Mouse (Mus musculus) cerebellum, adult 2 months (tissue): ENCODE measurements around the gene Ccdc175. TPM values are rescaled to one million over a fixed set of nuclear protein-coding genes. Genes with fewer than 3 reads are reported as not detected.

Experiments used
- DNase-seq, 2 experiments: peaks; one replicate each; pipeline ENCODE4 v3.0.0; 2021
- H3K27ac ChIP-seq: fragments of 200-500 bp; 2 replicates; pipeline ENCODE4 v1.5.1; 2012; ENCODE audit warnings: low read length, control low read depth, inconsistent platforms; ENCODE audit not compliant: insufficient read depth
- H3K27me3 ChIP-seq: fragments of 200-500 bp; 2 replicates; pipeline ENCODE4 v1.6.1; 2012; ENCODE audit warnings: inconsistent platforms, mild to moderate bottlenecking, low read length, moderate library complexity; ENCODE audit not compliant: control insufficient read depth, insufficient read depth
- H3K4me1 ChIP-seq: fragments of 200-500 bp; 2 replicates; pipeline ENCODE4 v1.6.1; 2011; ENCODE audit warnings: low read length; ENCODE audit not compliant: control insufficient read depth, insufficient read depth
- H3K4me3 ChIP-seq: fragments of 200-500 bp; replicated peaks from 2 replicates; pipeline ENCODE3; 2011; ENCODE audit warnings: mild to moderate bottlenecking, low read depth, low read length, control low read depth; ENCODE audit not compliant: insufficient read depth
- CTCF ChIP-seq: fragments of 200-500 bp; IDR thresholded peaks from 2 replicates; pipeline ENCODE4 v1.5.1; 2011; ENCODE audit warnings: low read depth, mild to moderate bottlenecking, control low read depth, low read length, moderate library complexity, borderline replicate concordance; ENCODE audit not compliant: insufficient read depth
- POLR2A ChIP-seq: fragments of 200-500 bp; IDR thresholded peaks from 2 replicates; pipeline ENCODE4 v1.6.1; 2011; ENCODE audit warnings: low read length, control low read depth, borderline replicate concordance; ENCODE audit not compliant: insufficient read depth
- WGBS: fragments of 180-500 bp; shearing (Covaris S2); methylation state at CpG from one replicate; pipeline ENCODE4 v1.1.7; 2018; 5-methylcytosine and 5-hydroxymethylcytosine counted together
- polyA plus RNA-seq: library from polyadenylated mRNA; depleted of rRNA; stranded (reverse); fragments of >200 nt; gene quantifications from 2 replicates; pipeline ENCODE4 v1.2.3, GENCODE M21; 2012

The Ccdc175 gene
- polyA plus RNA-seq, 1 experiment: not detected

DNA sequence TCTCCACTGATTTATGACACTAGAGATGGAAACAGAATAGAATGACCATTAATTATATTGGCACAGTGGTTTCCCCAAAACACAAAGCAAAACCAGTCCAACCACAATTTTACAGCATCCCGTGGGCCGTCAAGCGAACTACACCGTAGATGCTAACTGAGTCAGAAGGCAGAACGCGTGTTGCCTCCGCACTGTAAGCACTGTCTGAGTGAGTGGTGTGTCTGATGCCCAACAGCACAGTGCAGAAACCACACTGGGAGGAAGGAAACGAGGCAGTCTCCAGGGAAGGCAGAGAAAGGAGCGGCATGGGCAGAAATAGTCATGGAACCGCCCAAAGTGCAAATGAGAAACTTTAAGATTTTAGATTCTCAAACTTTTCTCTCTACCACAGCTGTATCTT, 55.6 kb downstream of the Ccdc175 start:
- TF ChIP-seq POLR2A: no peak
- no peak for TF ChIP-seq CTCF
- 87% methylated on average over 10 of the region's 10 CpGs for WGBS
- H3K27ac ChIP-seq: no peak overlapping the region
- H3K27me3 ChIP-seq: no peaks in the 10 kb centered on the region
- no peaks in the 10 kb centered on the region for H3K4me1 ChIP-seq
- DNase-seq: no peak
- H3K4me3 ChIP-seq: no peak overlapping the region

GRCm38 (mm10) chr12:72115686-72116345, 69.0 kb downstream of the Ccdc175 start:
- TF ChIP-seq CTCF (no peak), POLR2A (no peak)
- 85% methylated on average over 20 of the region's 23 CpGs for WGBS
- DNase-seq: no peak
- H3K27ac ChIP-seq: no peak overlapping the region
- H3K4me1 ChIP-seq: no peaks in the 10 kb centered on the region
- no peak overlapping the region for H3K4me3 ChIP-seq
- no peaks in the 10 kb centered on the region for H3K27me3 ChIP-seq

DNA sequence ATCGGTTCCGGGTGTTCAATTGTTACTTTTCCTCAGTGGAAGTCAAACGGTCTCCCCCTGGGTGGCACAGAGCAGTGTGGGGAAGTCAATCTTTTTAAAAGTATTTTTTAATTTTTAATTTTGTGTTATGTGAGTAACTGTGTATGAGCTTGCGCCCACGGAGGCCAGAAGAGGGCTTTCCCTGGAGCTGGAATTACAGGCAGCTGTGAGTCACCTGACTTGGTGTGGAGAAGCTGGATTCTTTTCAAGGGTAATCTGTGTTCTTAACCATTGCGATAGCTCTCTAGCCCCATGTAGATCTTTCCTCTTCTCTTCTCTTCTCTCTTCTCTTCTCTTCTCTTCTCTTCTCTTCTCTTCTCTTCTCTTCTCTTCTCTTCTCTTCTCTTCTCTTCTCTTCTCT, 69.7 kb downstream of the Ccdc175 start:
- no peak overlapping the region for H3K27ac ChIP-seq
- TF ChIP-seq CTCF (no peak), POLR2A (no peak)
- 79% methylated on average over 6 of the region's 6 CpGs for WGBS
- no peak overlapping the region for H3K4me3 ChIP-seq
- no peaks in the 10 kb centered on the region for H3K27me3 ChIP-seq
- DNase-seq: no peak
- H3K4me1 ChIP-seq: no peaks in the 10 kb centered on the region

DNA sequence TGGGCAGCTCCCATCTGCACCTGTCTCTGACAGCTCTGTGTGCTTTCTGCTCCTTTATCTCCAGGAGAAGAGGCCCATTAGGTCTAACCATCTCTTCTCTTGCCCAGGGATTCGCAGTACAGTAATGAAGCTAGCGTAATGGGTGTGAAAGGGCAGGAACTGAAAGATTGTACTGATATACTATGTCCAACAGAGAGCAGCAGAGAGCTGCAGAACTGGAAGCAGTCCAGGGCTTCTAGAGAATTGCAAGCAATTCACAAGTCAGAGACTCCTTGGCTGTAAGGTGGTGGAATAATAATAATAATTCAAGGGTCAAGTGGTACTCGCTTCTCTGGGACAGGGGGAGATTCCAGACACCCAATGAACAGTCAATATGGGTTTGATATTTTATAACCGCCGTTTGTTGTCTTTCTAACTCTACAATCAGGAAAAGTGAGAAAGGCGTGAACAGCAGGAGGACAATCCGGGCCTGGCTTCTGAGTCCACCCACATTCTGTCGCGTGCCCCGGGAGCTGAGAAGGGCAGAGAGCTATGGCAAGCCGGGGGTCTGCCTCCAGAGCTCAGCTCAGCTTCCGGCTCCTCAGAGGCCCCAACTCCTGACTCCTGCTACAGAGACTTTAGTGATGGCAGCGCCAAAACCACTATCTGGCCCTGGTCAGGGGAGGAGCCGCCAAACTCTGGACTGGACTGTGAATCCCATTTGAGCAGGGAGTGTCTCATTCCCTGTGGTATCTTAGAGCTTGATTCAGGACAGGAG, 80.1 kb downstream of the Ccdc175 start:
- TF ChIP-seq POLR2A (no peak), CTCF (peak; percentile 71)

GRCm38 (mm10) chr12:72104027-72104426, 80.8 kb downstream of the Ccdc175 start:
- Histone ChIP-seq H3K27ac (no peak overlapping the region), H3K27me3 (no peaks in the 10 kb centered on the region), H3K4me1 (no peaks in the 10 kb centered on the region), H3K4me3 (no peak overlapping the region)
- no peak for TF ChIP-seq CTCF
- no peak for TF ChIP-seq POLR2A
- DNase-seq: no peak
- WGBS: 87% methylated on average over 5 of the region's 5 CpGs

More for the DNA sequence above, 80.1 kb downstream of the Ccdc175 start:
- Histone ChIP-seq H3K27ac (no peak overlapping the region), H3K27me3 (no peaks in the 10 kb centered on the region), H3K4me1 (no peaks in the 10 kb centered on the region), H3K4me3 (no peak overlapping the region)
- WGBS: 24% methylated on average over 14 of the region's 14 CpGs
- peak; percentile 74 to 77 for DNase-seq

- TF ChIP-seq CTCF (no peak), POLR2A (no peak)
- Histone ChIP-seq H3K27ac (no peak overlapping the region), H3K4me1 (no peaks in the 10 kb centered on the region), H3K27me3 (no peaks in the 10 kb centered on the region), H3K4me3 (no peak overlapping the region)
- no peak for DNase-seq
- 89% methylated on average over 6 of the region's 6 CpGs for WGBS
Measured at GRCm38 (mm10) chr12:72102776-72103175, 82.1 kb downstream of the Ccdc175 start.

- Histone ChIP-seq H3K4me1 (no peaks in the 10 kb centered on the region), H3K27me3 (no peaks in the 10 kb centered on the region), H3K27ac (no peak overlapping the region), H3K4me3 (no peak overlapping the region)
- TF ChIP-seq POLR2A: no peak
- TF ChIP-seq CTCF: no peak
- DNase-seq: no peak
- 90% methylated on average over 8 of the region's 8 CpGs for WGBS
Measured at GRCm38 (mm10) chr12:72096966-72097365, 87.9 kb downstream of the Ccdc175 start.

DNA sequence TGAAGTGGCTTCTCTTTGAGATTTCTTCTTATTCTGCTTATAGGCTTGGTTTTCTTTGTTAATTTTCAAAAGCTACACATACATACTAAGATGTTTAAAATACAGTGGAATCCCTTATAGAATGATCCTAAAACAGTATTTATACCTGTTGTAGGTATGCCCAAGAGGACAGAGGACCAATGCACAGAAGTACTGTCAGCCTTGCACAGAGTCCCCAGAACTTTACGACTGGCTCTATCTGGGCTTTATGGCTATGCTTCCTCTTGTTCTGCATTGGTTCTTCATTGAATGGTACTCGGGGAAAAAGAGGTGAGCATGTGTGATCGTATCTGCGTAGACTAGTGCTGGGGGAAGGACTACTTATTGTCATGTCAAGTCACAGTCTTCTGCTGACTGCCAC, 95.0 kb downstream of the Ccdc175 start:
- Histone ChIP-seq H3K4me3 (no peak overlapping the region), H3K4me1 (no peaks in the 10 kb centered on the region; the same call in 1 of the 2 replicates), H3K27ac (no peak overlapping the region), H3K27me3 (no peaks in the 10 kb centered on the region)
- no peak for TF ChIP-seq POLR2A
- TF ChIP-seq CTCF: no peak
- WGBS: 92% methylated on average over 4 of the region's 4 CpGs
- no peak for DNase-seq
